Mouse (Mus musculus) layer of hippocampus, adult 2 months (tissue): ENCODE measurements around the gene Ahnak. TPM values are rescaled to one million over a fixed set of nuclear protein-coding genes. Genes with fewer than 3 reads are reported as not detected.

Experiments
- DNase-seq, 2 experiments: peaks; one replicate each; pipeline ENCODE4 v3.0.0; 2022; ENCODE audit warnings: low spot score in 2 of 2
- H3K27ac ChIP-seq: fragments of 200-600 bp; 2 replicates; pipeline ENCODE4 v1.8.1; 2022
- H3K4me3 ChIP-seq: fragments of 200-600 bp; 2 replicates; pipeline ENCODE4 v1.8.1; 2022; ENCODE audit warnings: mild to moderate bottlenecking
- CTCF ChIP-seq: fragments of 200-600 bp; conservative IDR thresholded peaks from 2 replicates; pipeline ENCODE4 v1.8.1; 2022; ENCODE audit warnings: antibody characterized with exemption, mild to moderate bottlenecking, moderate library complexity
- long read RNA-seq, 2 experiments: library from polyadenylated mRNA; stranded (forward); transcript quantifications; one replicate each; pipeline ENCODE4 v2.0.0; 2021; ENCODE audit warnings: borderline mapping rate in 2 of 2
- total RNA-seq, 2 experiments: library from RNA; stranded (reverse); gene quantifications; 2 replicates each; pipeline ENCODE4 v1.2.3; 2021

Ahnak gene
- total RNA-seq = 10 to 100 TPM; 19.4 to 21.9 TPM
- long read RNA-seq, experiment 1, partial matches to known transcripts = 0 of 1 reads
- long read RNA-seq, experiment 1, other reads (novel, unspliced or antisense) = 1 of 1 reads
- long read RNA-seq, experiment 2 = 0 reads

- TF ChIP-seq CTCF = no peak
- Histone ChIP-seq H3K4me3 (peak within 1 kb of the TSS; percentile 58), H3K27ac (peak within 1 kb of the TSS; percentile 84)
- DNase-seq = no peak
These were observed at the start of gene Ahnak for GRCm38 (mm10) chr19:8989066-8989566. TSS of gene Ahnak (plus strand) at chr19:8989284.

DNA sequence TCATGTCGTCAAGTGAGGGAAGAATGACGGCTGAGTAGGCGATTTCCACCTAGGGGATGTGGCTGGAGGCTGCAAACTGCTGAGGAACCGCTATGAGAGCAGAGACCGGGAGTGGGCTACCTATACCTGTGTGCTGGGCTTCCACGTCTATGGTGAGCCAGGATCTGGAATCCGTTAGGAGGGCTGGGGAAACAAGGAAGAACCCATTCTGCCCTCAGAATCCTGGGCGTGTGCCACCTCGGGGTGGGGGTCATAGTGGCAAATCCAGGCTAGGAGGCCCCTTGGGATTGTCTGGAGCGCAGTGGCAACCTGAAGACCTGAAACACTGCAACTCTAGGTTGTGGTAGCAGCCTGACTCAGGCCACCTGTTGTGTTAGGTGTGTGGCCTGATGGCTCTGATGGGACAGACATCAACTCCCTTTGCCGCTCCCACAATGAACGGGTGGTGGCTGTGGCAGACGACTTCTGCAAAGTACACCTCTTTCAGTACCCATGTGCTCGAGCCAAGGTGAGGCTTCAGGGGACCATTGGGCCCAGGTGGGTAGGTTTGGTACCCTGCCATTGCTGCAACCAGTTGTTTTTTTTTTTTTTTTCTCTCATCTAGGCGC lies 48.5 kb upstream of the Ahnak start:
- Histone ChIP-seq H3K4me3 (no peak overlapping the region), H3K27ac (no peak overlapping the region; the same call in 1 of the 2 replicates)

DNA sequence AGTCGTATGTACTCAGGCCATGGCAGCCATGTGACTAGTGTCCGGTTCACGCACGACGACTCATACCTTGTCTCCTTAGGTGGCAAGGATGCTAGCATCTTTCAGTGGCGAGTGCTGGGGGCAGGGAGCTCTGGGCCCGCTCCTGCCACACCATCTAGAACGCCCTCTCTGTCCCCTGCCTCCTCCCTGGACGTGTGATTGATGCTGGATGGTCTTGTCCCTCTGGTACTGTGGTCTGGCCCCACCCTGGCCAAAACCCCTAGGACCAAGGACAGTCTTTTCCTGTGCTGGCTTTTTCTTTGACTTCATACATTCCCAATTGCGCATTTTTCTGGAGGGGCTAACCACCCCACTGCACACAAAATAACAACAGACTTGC lies 48.0 kb upstream of the Ahnak start:
- TF ChIP-seq CTCF = no peak
- Histone ChIP-seq H3K27ac (peak overlapping the region; percentile 97), H3K4me3 (peak overlapping the region; percentile 89)
- no peak for DNase-seq

More for the DNA sequence above, 48.5 kb upstream of the Ahnak start:
- DNase-seq = no peak
- TF ChIP-seq CTCF = no peak

GRCm38 (mm10) chr19:8941515-8942217 lies 47.4 kb upstream of the Ahnak start, which contains the start of gene Mta2:
TSS of gene Mta2 (plus strand) at chr19:8941875.
- peak; percentile 93 to 95 for DNase-seq
- H3K4me3 ChIP-seq = peak within 1 kb of the TSS; percentile 89
- peak within 1 kb of the TSS; percentile 97 for H3K27ac ChIP-seq
- TF ChIP-seq CTCF = peak; percentile 37; the same call in 1 of the 2 replicates

- TF ChIP-seq CTCF = no peak
- Histone ChIP-seq H3K4me3 (peak overlapping the region; percentile 89), H3K27ac (peak overlapping the region; percentile 97)
- peak in 1 of 2 experiments; percentile 46 for DNase-seq
These were observed 46.7 kb upstream of the Ahnak start for GRCm38 (mm10) chr19:8942276-8942964.

GRCm38 (mm10) chr19:8943047-8943446 lies 46.0 kb upstream of the Ahnak start:
- DNase-seq = no peak
- H3K27ac ChIP-seq = no peak overlapping the region
- H3K4me3 ChIP-seq = peak overlapping the region; percentile 89
- no peak for TF ChIP-seq CTCF

GRCm38 (mm10) chr19:8944062-8944461 lies 45.0 kb upstream of the Ahnak start:
- Histone ChIP-seq H3K4me3 (no peak overlapping the region; the same call in 1 of the 2 replicates), H3K27ac (no peak overlapping the region)
- no peak for TF ChIP-seq CTCF
- no peak for DNase-seq

DNA sequence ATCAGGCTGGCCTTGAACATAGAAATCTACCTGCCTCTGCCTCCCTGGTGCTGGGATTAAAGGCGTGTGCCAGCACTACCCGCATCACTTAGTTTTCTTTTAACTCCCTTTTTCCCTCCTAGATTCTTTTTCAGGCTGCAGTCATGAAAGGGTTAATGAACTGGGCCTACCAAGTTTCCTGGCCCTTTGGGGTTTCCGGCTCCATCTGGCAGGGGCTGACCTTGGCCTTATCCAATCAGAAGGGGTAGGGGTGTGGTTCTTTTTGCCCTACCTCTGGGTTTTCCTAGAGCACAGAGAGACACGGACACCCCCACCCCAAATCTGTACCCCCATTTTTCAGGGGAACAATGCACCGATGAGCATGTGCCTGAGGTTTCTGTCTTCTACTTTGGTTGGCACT lies 44.3 kb upstream of the Ahnak start:
- TF ChIP-seq CTCF = no peak
- Histone ChIP-seq H3K4me3 (peak overlapping the region; percentile 13), H3K27ac (0 out of 2 replicates have a peak overlapping the region, but pooled peaks have one; percentile 8)
- DNase-seq = no peak

DNA sequence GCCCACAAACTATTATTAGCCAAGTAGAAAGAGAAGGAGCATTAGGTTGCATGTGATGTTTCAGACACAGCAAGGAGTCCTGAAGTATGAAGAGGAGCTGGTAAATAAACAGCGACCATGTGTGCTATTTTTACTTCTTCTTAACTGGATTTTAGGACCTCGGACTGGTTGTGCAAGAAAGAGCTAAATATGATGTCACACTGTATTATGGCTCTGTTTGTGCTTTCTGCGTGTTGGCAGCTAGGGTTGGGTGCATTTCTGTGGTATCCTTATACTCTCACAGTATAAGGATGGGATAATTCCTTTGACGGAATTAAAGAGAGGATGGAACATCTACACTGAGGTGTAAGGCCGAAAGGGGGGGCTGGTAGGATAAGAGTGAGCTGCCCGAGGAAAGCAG lies 43.8 kb upstream of the Ahnak start:
- no peak for TF ChIP-seq CTCF
- Histone ChIP-seq H3K4me3 (peak overlapping the region; percentile 13), H3K27ac (0 out of 2 replicates have a peak overlapping the region, but pooled peaks have one; percentile 8)
- DNase-seq = no peak

- no peak for TF ChIP-seq CTCF
- DNase-seq = no peak
- Histone ChIP-seq H3K4me3 (no peak overlapping the region), H3K27ac (no peak overlapping the region)
These were observed 42.2 kb upstream of the Ahnak start for GRCm38 (mm10) chr19:8946929-8947328.

DNA sequence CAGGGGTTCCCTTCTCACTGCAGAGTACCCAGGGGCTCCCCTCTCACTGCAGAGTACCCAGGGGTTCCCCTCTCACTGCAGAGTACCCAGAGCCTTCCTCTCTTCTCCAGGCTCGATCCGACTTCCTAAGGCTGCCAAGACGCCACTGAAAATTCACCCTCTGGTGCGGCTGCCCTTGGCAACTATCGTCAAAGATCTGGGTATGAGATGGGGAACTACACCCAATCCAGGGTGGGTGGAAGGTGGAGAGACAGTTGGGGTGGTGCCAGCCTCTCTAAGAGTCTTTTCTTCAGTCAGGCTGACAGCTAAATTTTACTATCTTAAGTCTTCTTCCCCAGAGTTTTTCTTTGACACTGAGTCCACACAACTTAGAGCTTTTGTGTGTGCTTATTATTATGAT lies 38.9 kb upstream of the Ahnak start:
- no peak for DNase-seq
- TF ChIP-seq CTCF = no peak
- Histone ChIP-seq H3K4me3 (no peak overlapping the region), H3K27ac (no peak overlapping the region)

DNA sequence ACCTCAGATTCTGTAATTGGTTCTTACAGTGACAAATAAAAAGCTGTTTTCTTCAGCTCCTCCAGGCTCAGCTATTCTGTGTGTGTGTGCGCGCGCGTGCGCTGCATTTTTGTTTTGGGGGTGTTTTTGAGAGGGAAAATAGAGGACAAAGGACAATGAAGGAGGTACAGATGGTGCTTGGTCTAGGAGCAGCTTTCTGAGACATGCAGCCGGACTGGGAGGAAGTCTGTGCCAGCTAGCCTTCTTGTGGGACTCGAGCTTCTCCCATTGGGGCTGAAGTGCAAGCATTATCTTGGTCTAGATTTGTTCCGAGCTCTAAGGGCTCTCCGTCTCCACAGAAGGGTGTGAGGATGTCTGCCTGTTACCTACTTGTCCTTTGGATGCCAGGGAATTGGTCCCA lies 36.8 kb upstream of the Ahnak start:
- no peak for DNase-seq
- H3K4me3 ChIP-seq = no peak overlapping the region
- TF ChIP-seq CTCF = no peak
- peak overlapping the region; percentile 93 for H3K27ac ChIP-seq
